Mouse (Mus musculus) MEL (cell line): ENCODE data around the gene Ablim2. TPM values are rescaled to one million over a fixed set of nuclear protein-coding genes. Genes with fewer than 3 reads are reported as not detected.

ENCODE experiments used
- DNase-seq: peaks from one replicate; pipeline ENCODE4 v3.0.0; 2011; ENCODE audit warnings: low read depth, low spot score
- H3K27ac ChIP-seq: 2 replicates; pipeline ENCODE4 v1.5.1; 2012; ENCODE audit warnings: low read depth, mild to moderate bottlenecking, control low read depth, low read length, moderate library complexity; ENCODE audit not compliant: control insufficient read depth
- H3K27me3 ChIP-seq, 2 experiments: fragments of 150-350 bp in 1 of 2; sonication (generic) in 1 of 2; 2 replicates each; pipeline ENCODE4 v1.6.1; 2012; ENCODE audit warnings: low read length in 2 of 2, mild to moderate bottlenecking in 2 of 2, improper control_type of control experiment in 1 of 2, moderate library complexity in 1 of 2; ENCODE audit not compliant: insufficient read depth in 2 of 2, control insufficient read depth in 1 of 2
- H3K36me3 ChIP-seq, 2 experiments: 2 replicates each; pipeline ENCODE4 v1.6.1; 2012 to 2014; ENCODE audit warnings: low read length in 2 of 2, improper control_type of control experiment in 1 of 2, inconsistent platforms in 1 of 2, mild to moderate bottlenecking in 1 of 2; ENCODE audit not compliant: insufficient read depth in 2 of 2, control insufficient read depth in 1 of 2
- H3K4me1 ChIP-seq, 2 experiments: fragments of 150-350 bp in 1 of 2; sonication (generic) in 1 of 2; 2 replicates each; pipeline ENCODE4 v1.6.1; 2012; ENCODE audit warnings: low read length in 2 of 2, improper control_type of control experiment in 1 of 2, mild to moderate bottlenecking in 1 of 2; ENCODE audit not compliant: insufficient read depth in 2 of 2, control insufficient read depth in 1 of 2
- H3K4me3 ChIP-seq, 2 experiments: fragments of 150-350 bp in 1 of 2; sonication (generic) in 1 of 2; 2 replicates each; pipeline ENCODE4 v1.5.1; 2012; ENCODE audit warnings: low read depth in 2 of 2, low read length in 2 of 2, mild to moderate bottlenecking in 2 of 2, moderate library complexity in 2 of 2, control low read depth in 1 of 2, improper control_type of control experiment in 1 of 2; ENCODE audit not compliant: control insufficient read depth in 1 of 2, insufficient read depth in 1 of 2
- H3K79me2 ChIP-seq: 2 replicates; pipeline ENCODE4 v1.6.1; 2012; ENCODE audit warnings: mild to moderate bottlenecking, low read length, moderate library complexity; ENCODE audit not compliant: control insufficient read depth, poor library complexity, insufficient read depth
- H3K9ac ChIP-seq: 2 replicates; pipeline ENCODE4 v1.6.1; 2012; ENCODE audit warnings: low read depth, mild to moderate bottlenecking, control low read depth, low read length, moderate library complexity; ENCODE audit not compliant: control insufficient read depth, poor library complexity, severe bottlenecking
- H3K9me3 ChIP-seq: fragments of 150-350 bp; sonication (generic); replicated peaks from 2 replicates; pipeline ENCODE4 v1.6.1; 2012; ENCODE audit warnings: mild to moderate bottlenecking, low read length, improper control_type of control experiment, moderate library complexity; ENCODE audit not compliant: insufficient read depth
- CHD1 ChIP-seq: IDR thresholded peaks from 2 replicates; pipeline ENCODE4 v1.6.1; 2012; ENCODE audit warnings: low read depth, mild to moderate bottlenecking, inconsistent platforms, low read length, improper control_type of control experiment
- CHD2 ChIP-seq: IDR thresholded peaks from 2 replicates; pipeline ENCODE4 v1.6.1; 2011; ENCODE audit warnings: low read length, improper control_type of control experiment
- CTCF ChIP-seq, 3 experiments: IDR thresholded peaks in 2 of 3; conservative IDR thresholded peaks in 1 of 3; 2 replicates each; pipeline ENCODE4 v1.5.1; 2011 to 2012; ENCODE audit warnings: low read length in 3 of 3, low read depth in 2 of 3, mild to moderate bottlenecking in 2 of 3, improper control_type of control experiment in 1 of 3, inconsistent platforms in 1 of 3, mixed read lengths in 1 of 3, moderate library complexity in 1 of 3; ENCODE audit not compliant: control insufficient read depth in 1 of 3, insufficient read depth in 1 of 3, poor library complexity in 1 of 3, severe bottlenecking in 1 of 3
- ELF1 ChIP-seq: IDR thresholded peaks from 2 replicates; pipeline ENCODE4 v1.6.1; 2014; ENCODE audit warnings: low read depth, mild to moderate bottlenecking, inconsistent platforms, low read length, improper control_type of control experiment, moderate library complexity
- ETS1 ChIP-seq: IDR thresholded peaks from 2 replicates; pipeline ENCODE4 v1.6.1; 2012; ENCODE audit warnings: low read depth, mild to moderate bottlenecking, inconsistent platforms, low read length, improper control_type of control experiment, moderate library complexity
- GABPA ChIP-seq: IDR thresholded peaks from 2 replicates; pipeline ENCODE4 v1.6.1; 2012; ENCODE audit warnings: low read depth, mild to moderate bottlenecking, inconsistent platforms, low read length, improper control_type of control experiment, moderate library complexity
- GATA1 ChIP-seq: IDR thresholded peaks from 2 replicates; pipeline ENCODE4 v1.6.1; 2011; ENCODE audit warnings: low read depth, low read length, improper control_type of control experiment
- HCFC1 ChIP-seq: IDR thresholded peaks from 2 replicates; pipeline ENCODE4 v1.6.1; 2012; ENCODE audit warnings: low read depth, mild to moderate bottlenecking, inconsistent platforms, low read length, improper control_type of control experiment, moderate library complexity
- KAT2A ChIP-seq: conservative IDR thresholded peaks from 2 replicates; pipeline ENCODE4 v1.6.1; 2012; ENCODE audit warnings: low read depth, low read length, improper control_type of control experiment, inconsistent platforms
- MAZ ChIP-seq: IDR thresholded peaks from 2 replicates; pipeline ENCODE4 v1.6.1; 2012; ENCODE audit warnings: low read depth, mild to moderate bottlenecking, inconsistent platforms, low read length, improper control_type of control experiment
- MXI1 ChIP-seq: IDR thresholded peaks from 2 replicates; pipeline ENCODE4 v1.6.1; 2011; ENCODE audit warnings: mild to moderate bottlenecking, low read depth, low read length, improper control_type of control experiment
- MYC ChIP-seq: IDR thresholded peaks from 2 replicates; pipeline ENCODE4 v1.6.1; 2011; ENCODE audit warnings: low read depth, mild to moderate bottlenecking, low read length, improper control_type of control experiment, moderate library complexity
- NRF1 ChIP-seq: IDR thresholded peaks from 2 replicates; pipeline ENCODE4 v1.6.1; 2014; ENCODE audit warnings: low read depth, mild to moderate bottlenecking, inconsistent platforms, low read length, improper control_type of control experiment, moderate library complexity; ENCODE audit not compliant: poor library complexity, insufficient read depth, severe bottlenecking
- POLR2A ChIP-seq, 2 experiments: IDR thresholded peaks; 2 replicates each; pipeline ENCODE4 v1.6.1; 2011 to 2012; ENCODE audit warnings: low read length in 2 of 2, mild to moderate bottlenecking in 2 of 2, control low read depth in 1 of 2, improper control_type of control experiment in 1 of 2, low read depth in 1 of 2, moderate library complexity in 1 of 2; ENCODE audit not compliant: control insufficient read depth in 1 of 2, insufficient read depth in 1 of 2, poor library complexity in 1 of 2
- POLR2AphosphoS2 ChIP-seq: IDR thresholded peaks from 2 replicates; pipeline ENCODE4 v1.6.1; 2011; ENCODE audit warnings: low read length, improper control_type of control experiment
- POLR2AphosphoS5 ChIP-seq: IDR thresholded peaks from 2 replicates; pipeline ENCODE4 v1.6.1; 2012; ENCODE audit warnings: low read depth, borderline replicate concordance, mild to moderate bottlenecking, inconsistent platforms, low read length, moderate library complexity, mixed read lengths
- RAD21 ChIP-seq: IDR thresholded peaks from 2 replicates; pipeline ENCODE4 v1.6.1; 2011; ENCODE audit warnings: mild to moderate bottlenecking, low read depth, low read length, improper control_type of control experiment
- RCOR1 ChIP-seq: IDR thresholded peaks from 2 replicates; pipeline ENCODE4 v1.6.1; 2012; ENCODE audit warnings: low read depth, mild to moderate bottlenecking, inconsistent platforms, low read length, improper control_type of control experiment
- SIN3A ChIP-seq: IDR thresholded peaks from 2 replicates; pipeline ENCODE4 v1.6.1; 2012; ENCODE audit warnings: low read length, improper control_type of control experiment, inconsistent platforms
- TAL1 ChIP-seq: IDR thresholded peaks from 2 replicates; pipeline ENCODE4 v1.6.1; 2012; ENCODE audit warnings: mild to moderate bottlenecking, inconsistent platforms, low read length, moderate library complexity, mixed read lengths
- TBP ChIP-seq: IDR thresholded peaks from 2 replicates; pipeline ENCODE4 v1.8.0; 2011; ENCODE audit warnings: low read depth, low read length, improper control_type of control experiment
- UBTF ChIP-seq: IDR thresholded peaks from 2 replicates; pipeline ENCODE4 v1.6.1; 2012; ENCODE audit warnings: low read depth, mild to moderate bottlenecking, inconsistent platforms, low read length, improper control_type of control experiment, moderate library complexity, borderline replicate concordance; ENCODE audit not compliant: insufficient read depth
- USF1 ChIP-seq: IDR thresholded peaks from 2 replicates; pipeline ENCODE4 v1.6.1; 2014; ENCODE audit warnings: low read depth, mild to moderate bottlenecking, inconsistent platforms, low read length, improper control_type of control experiment, moderate library complexity
- ZC3H11A ChIP-seq: IDR thresholded peaks from 2 replicates; pipeline ENCODE4 v1.6.1; 2012; ENCODE audit warnings: low read depth, mild to moderate bottlenecking, inconsistent platforms, low read length, improper control_type of control experiment
- ZKSCAN1 ChIP-seq: IDR thresholded peaks from 2 replicates; pipeline ENCODE4 v1.6.1; 2012; ENCODE audit warnings: low read depth, mild to moderate bottlenecking, inconsistent platforms, low read length, improper control_type of control experiment, moderate library complexity
- ZMIZ1 ChIP-seq: IDR thresholded peaks from 2 replicates; pipeline ENCODE4 v1.6.1; 2012; ENCODE audit warnings: low read depth, mild to moderate bottlenecking, inconsistent platforms, low read length, improper control_type of control experiment, moderate library complexity
- polyA plus RNA-seq, 2 experiments: library from polyadenylated mRNA; stranded (reverse) in 1 of 2; unstranded in 1 of 2; fragments of >175 nt in 1 of 2; fragments of >200 nt in 1 of 2; gene quantifications; 2 replicates each; pipeline versions ENCODE4 v1.2.1 to v1.2.4; 2012; ENCODE audit warnings: low replicate concordance in 2 of 2, low read depth in 1 of 2; ENCODE audit not compliant: insufficient read length in 2 of 2, insufficient read depth in 1 of 2, missing spikeins in 1 of 2
- total RNA-seq: library from RNA; depleted of rRNA; stranded (reverse); fragments of 300-350 nt; gene quantifications from 2 replicates; pipeline ENCODE4 v1.2.3, GENCODE M21; 2012

The Ablim2 gene
- total and polyA plus RNA-seq, 3 experiments = not detected

- H3K9me3 ChIP-seq = no peaks in the 10 kb centered on the region
- TF ChIP-seq GATA1 = no peak
- TF ChIP-seq CHD2 = no peak
- TF ChIP-seq CHD1 = no peak
- TF ChIP-seq ZMIZ1 = no peak
- no peak for TF ChIP-seq MXI1
- TF ChIP-seq TAL1 = no peak
- TF ChIP-seq GABPA = no peak
- no peak for TF ChIP-seq HCFC1
- no peak for TF ChIP-seq NRF1
- TF ChIP-seq UBTF = no peak
- no peak for TF ChIP-seq MYC
- TF ChIP-seq ELF1 = no peak
- no peak for TF ChIP-seq USF1
- no peak for TF ChIP-seq POLR2A (IDR thresholded peaks at IDR 0.05; ENCODE audit: control insufficient read depth in 1 of 2, insufficient read depth in 1 of 2, low read depth in 1 of 2, low read length in 2 of 2, poor library complexity in 1 of 2)
- no peak for TF ChIP-seq ZKSCAN1
- TF ChIP-seq POLR2AphosphoS2 = no peak
- TF ChIP-seq TBP = no peak
- TF ChIP-seq RAD21 = no peak
- no peak for TF ChIP-seq ZC3H11A
- no peak for DNase-seq
- no peak overlapping the region for H3K4me3 ChIP-seq
- no peaks in the 10 kb centered on the region for H3K4me1 ChIP-seq
- no peaks in the 10 kb centered on the region for H3K27me3 ChIP-seq
- no peak overlapping the region for H3K9ac ChIP-seq
- H3K27ac ChIP-seq = no peak overlapping the region
- no peaks in the 10 kb centered on the region for H3K79me2 ChIP-seq
- no peaks in the 10 kb centered on the region for H3K36me3 ChIP-seq
These were observed 20.3 kb upstream of the Ablim2 start for GRCm38 (mm10) chr5:35737231-35737901.

- no peaks in the 10 kb centered on the region for H3K9me3 ChIP-seq
- H3K9ac ChIP-seq = no peak overlapping the region
- no peaks in the 10 kb centered on the region for H3K27me3 ChIP-seq
- H3K4me3 ChIP-seq = no peak overlapping the region
- H3K27ac ChIP-seq = no peak overlapping the region
- TF ChIP-seq POLR2AphosphoS5 (no peak), KAT2A (no peak), SIN3A (no peak), RAD21 (no peak), USF1 (no peak), ETS1 (no peak), CTCF (IDR thresholded peaks at IDR 0.05 in 2 of 3, conservative IDR thresholded peaks at IDR 0.05 in 1 of 3; ENCODE audit: control insufficient read depth in 1 of 3, insufficient read depth in 1 of 3, low read depth in 2 of 3, low read length in 3 of 3, poor library complexity in 1 of 3, severe bottlenecking in 1 of 3) (no peak), RCOR1 (no peak), ZKSCAN1 (no peak), TAL1 (no peak), MAZ (no peak)
- no peaks in the 10 kb centered on the region for H3K4me1 ChIP-seq
- DNase-seq = no peak
- no peaks in the 10 kb centered on the region for H3K79me2 ChIP-seq
- H3K36me3 ChIP-seq = no peaks in the 10 kb centered on the region
These were observed 18.7 kb upstream of the Ablim2 start for GRCm38 (mm10) chr5:35739005-35739404.
